ENCODE assay signal across 13 mouse cellular contexts in genomic region chr3:93557471-93557870, GRCm38 (mm10). TPM values are rescaled to one million over a fixed set of nuclear protein-coding genes. Genes with fewer than 3 reads are reported as not detected.
DNase-seq lines count a peak whose midpoint lies in the region; ATAC-seq and TF ChIP-seq lines count a peak whose summit lies in the region.
"Had no signal": no experiment of that assay in that cellular context is flagged by ENCODE, and none has a peak within 500 bp of the region (broad histone marks: within the 10 kb centered on the region; RNA-seq: fewer than 3 reads in every experiment).

No protein-coding gene starts in this region.

- no peak for ATAC-seq in heart, embryonic 12.5 days (ENCODE audit: insufficient number of reproducible peaks, low FRiP score)
- ATAC-seq in kidney, embryonic 16.5 days (ENCODE audit: low FRiP score, low TSS enrichment), result no peak
- no peak for ATAC-seq in embryonic facial prominence, embryonic 15.5 days (ENCODE audit: insufficient number of reproducible peaks, low FRiP score, low TSS enrichment, low read depth)

- 56% methylated on average over 4 of the region's 4 CpGs for WGBS in heart, embryonic 12.5 days
- 54% methylated on average over 4 of the region's 4 CpGs for WGBS in kidney, embryonic 16.5 days
- WGBS in embryonic facial prominence, embryonic 15.5 days, result 12% methylated on average over 4 of the region's 4 CpGs
- 58% methylated on average over 4 of the region's 4 CpGs for WGBS in small intestine, adult 2 months

- H3K9me3 ChIP-seq in heart, embryonic 12.5 days (replicated peaks), result no peaks in the 10 kb centered on the region
- no peaks in the 10 kb centered on the region for H3K9me3 ChIP-seq in kidney, embryonic 16.5 days (ENCODE audit: low read length)
- no peaks in the 10 kb centered on the region for H3K9me3 ChIP-seq in embryonic facial prominence, embryonic 15.5 days (replicated peaks)

- H3K36me3 ChIP-seq in heart, embryonic 12.5 days, result peaks cover 17% of the 10 kb centered on the region
- peaks cover 14% of the 10 kb centered on the region; the same call in 1 of the 2 replicates for H3K36me3 ChIP-seq in kidney, embryonic 16.5 days (ENCODE audit: insufficient read depth, low read length)
- H3K36me3 ChIP-seq in embryonic facial prominence, embryonic 15.5 days, result peaks cover 23% of the 10 kb centered on the region
- H3K36me3 ChIP-seq in small intestine, adult 2 months (ENCODE audit: control insufficient read depth, insufficient read depth, low read length), result peaks cover 40% of the 10 kb centered on the region

- peaks cover 18% of the 10 kb centered on the region for H3K4me1 ChIP-seq in heart, embryonic 12.5 days (replicated peaks)
- peaks cover 29% of the 10 kb centered on the region for H3K4me1 ChIP-seq in kidney, embryonic 16.5 days (ENCODE audit: insufficient read depth, low read length)
- H3K4me1 ChIP-seq in embryonic facial prominence, embryonic 15.5 days, result peaks cover 60% of the 10 kb centered on the region
- peaks cover 19% of the 10 kb centered on the region for H3K4me1 ChIP-seq in small intestine, adult 2 months (ENCODE audit: control insufficient read depth, insufficient read depth, insufficient read length, low read length)

- H3K4me2 ChIP-seq in heart, embryonic 12.5 days, result peak overlapping the region; percentile 15
- H3K4me2 ChIP-seq in kidney, embryonic 16.5 days (replicated peaks; ENCODE audit: low read depth, low read length), result peak overlapping the region; percentile 17
- H3K4me2 ChIP-seq in embryonic facial prominence, embryonic 15.5 days (replicated peaks), result peak overlapping the region; percentile 73

- DNase-seq in heart, postnatal 36 days, result no peak
- no peak for DNase-seq in kidney, postnatal 10 days
- DNase-seq in yolk sac, embryonic 10.5 days (ENCODE audit: low spot score), result no peak
- DNase-seq in adrenal gland, adult 18-20 months (ENCODE audit: low spot score in 2 of 2), result no peak
- DNase-seq: adrenal gland, adult 2 months; B cell, adult 2 months; cerebellum, postnatal 36 days; lung, adult 2 months; thymus, postnatal 4 days had no signal

- no peaks in the 10 kb centered on the region for H3K27me3 ChIP-seq in heart, embryonic 12.5 days (replicated peaks)
- H3K27me3 ChIP-seq in kidney, embryonic 16.5 days (ENCODE audit: insufficient read depth, low read length), result no peaks in the 10 kb centered on the region
- no peaks in the 10 kb centered on the region for H3K27me3 ChIP-seq in embryonic facial prominence, embryonic 15.5 days
- H3K27me3 ChIP-seq in small intestine, adult 2 months (ENCODE audit: control insufficient read depth, insufficient read depth, low read length), result no peaks in the 10 kb centered on the region

- no peak for TF ChIP-seq CTCF in small intestine, adult 2 months (IDR thresholded peaks at IDR 0.05; ENCODE audit: extremely low read depth, insufficient read length, insufficient replicate concordance, low read depth, low read length)

- H3K27ac ChIP-seq in heart, embryonic 12.5 days (ENCODE audit: poor library complexity, severe bottlenecking), result no peak overlapping the region
- H3K27ac ChIP-seq in kidney, embryonic 16.5 days (ENCODE audit: low read length), result no peak overlapping the region
- peak overlapping the region; percentile 34; the same call in 1 of the 2 replicates for H3K27ac ChIP-seq in embryonic facial prominence, embryonic 15.5 days (replicated peaks)
- H3K27ac ChIP-seq in small intestine, adult 2 months (ENCODE audit: insufficient read depth, low read depth, low read length), result 0 out of 2 replicates have a peak overlapping the region, but pooled peaks have one; percentile 11

- TF ChIP-seq POLR2A in small intestine, adult 2 months (IDR thresholded peaks at IDR 0.05; ENCODE audit: low read depth, low read length), result no peak

- H3K4me3 ChIP-seq in heart, embryonic 12.5 days, result no peak overlapping the region
- H3K4me3 ChIP-seq in kidney, embryonic 16.5 days (ENCODE audit: low read length), result peak overlapping the region; percentile 1; the same call in 1 of the 2 replicates
- H3K4me3 ChIP-seq in embryonic facial prominence, embryonic 15.5 days (replicated peaks), result peak overlapping the region; percentile 23
- peak overlapping the region; percentile 43 for H3K4me3 ChIP-seq in small intestine, adult 2 months (ENCODE audit: low read depth, low read length)

- intact Hi-C loops in heart, postnatal 36 days (cut with DNase I), result no loop called here

- no peak overlapping the region for H3K9ac ChIP-seq in heart, embryonic 12.5 days
- no peak overlapping the region for H3K9ac ChIP-seq in kidney, embryonic 16.5 days (replicated peaks; ENCODE audit: low read length)
- H3K9ac ChIP-seq in embryonic facial prominence, embryonic 15.5 days, result no peak overlapping the region

RNA-seq across cellular contexts. Expression of gene S100a10, which starts 2.6 kb away (rescaled TPM):
- polyA plus RNA-seq in heart, embryonic 12.5 days (2016; fragmentation: Nextera tagmentation; extraction: Ambion mirVana), result 186 and 199 TPM in 2 replicates
- 100 to 1,000 TPM in 1 of 2 experiments, 10 to 100 TPM in 1; 87.6 to 103 TPM for total RNA-seq in heart, postnatal 36 days (2021)
- polyA plus RNA-seq in kidney, embryonic 16.5 days (2015; fragmentation: Nextera tagmentation; extraction: Ambion mirVana), result 487 TPM in 2 replicates
- 700 and 709 TPM in 2 replicates for polyA plus RNA-seq in embryonic facial prominence, embryonic 15.5 days (2015; fragmentation: Nextera tagmentation; extraction: Ambion mirVana)
- 43.4 and 172 TPM in 2 replicates for polyA plus RNA-seq in small intestine, adult 2 months (2012; rRNA removed)
- total RNA-seq in adrenal gland, adult 18-20 months (2021), result 100 to 1,000 TPM; 159 to 177 TPM

RNA-seq across cellular contexts. Expression of gene S100a11, which starts 37.2 kb away (rescaled TPM):
- polyA plus RNA-seq in heart, embryonic 12.5 days (2016; fragmentation: Nextera tagmentation; extraction: Ambion mirVana), result 860 and 874 TPM in 2 replicates
- 10 to 100 TPM; 75.4 to 89.0 TPM for total RNA-seq in heart, postnatal 36 days (2021)
- 1,206 and 1,400 TPM in 2 replicates for polyA plus RNA-seq in kidney, embryonic 16.5 days (2015; fragmentation: Nextera tagmentation; extraction: Ambion mirVana)
- polyA plus RNA-seq in embryonic facial prominence, embryonic 15.5 days (2015; fragmentation: Nextera tagmentation; extraction: Ambion mirVana), result 1,723 and 1,932 TPM in 2 replicates
- 49.0 and 81.5 TPM in 2 replicates for polyA plus RNA-seq in small intestine, adult 2 months (2012; rRNA removed)
- total RNA-seq in adrenal gland, adult 18-20 months (2021), result 100 to 1,000 TPM; 207 to 349 TPM

Comparison
In these comparisons a context has a peak if more than half of its experiments do, and no peak if none do; other contexts are left out.
1. H3K27ac ChIP-seq: peak in embryonic facial prominence, embryonic 15.5 days (single experiment) and small intestine, adult 2 months (single experiment); none in heart, embryonic 12.5 days (single experiment) and kidney, embryonic 16.5 days (single experiment).
2. H3K4me2 ChIP-seq: peak in every context shown above with its lines; median percentile 73 in embryonic facial prominence, embryonic 15.5 days; 17 in kidney, embryonic 16.5 days; 15 in heart, embryonic 12.5 days.
3. RNA of gene S100a11, which starts 37.2 kb away (polyA plus RNA-seq): 1,723 to 1,932 TPM in embryonic facial prominence, embryonic 15.5 days, 1,206 to 1,400 TPM in kidney, embryonic 16.5 days and 860 to 874 TPM in heart, embryonic 12.5 days; 49.0 to 81.5 TPM in small intestine, adult 2 months; every median in the first group is over 10 times any median in the second.